Mouse (Mus musculus) midbrain, embryonic 14.5 days (tissue): ENCODE measurements around the gene Hist1h2bq. TPM values are rescaled to one million over a fixed set of nuclear protein-coding genes. Genes with fewer than 3 reads are reported as not detected.

Experiments used
- microRNA-seq: library from miRNA; unstranded; fragments of <30 nt; microRNA quantifications from one replicate; pipeline ENCODE4, GENCODE M21; 2016
- polyA plus RNA-seq: library from polyadenylated mRNA; unstranded; fragments of >200 nt; fragmentation: Nextera tagmentation; extraction: Ambion mirVana; gene quantifications from 2 replicates; pipeline ENCODE4 v1.2.1, GENCODE M21; 2014

Gene Hist1h2bq
- polyA plus RNA-seq, 1 experiment from 2014 or later: 4.5 TPM

Small RNA genes lying within 50 kb of the gene (microRNA-seq; reads per million reads assigned to microRNA genes)
- gene Gm19658 (not detected), gene Gm44346 (not detected), gene Gm44466 (not detected)

Other genes with a start within 250 kb of the Hist1h2bq start
- gene Olfr1364, start 228.4 kb downstream of the Hist1h2bq start, polyA plus RNA-seq: not detected in 2 replicates
- gene Olfr1362, start 196.2 kb downstream of the Hist1h2bq start, polyA plus RNA-seq: not detected in 2 replicates
- not detected in 2 replicates for gene Olfr11, start 167.7 kb downstream of the Hist1h2bq start, polyA plus RNA-seq
- not detected in 2 replicates for gene Olfr1361, start 146.8 kb downstream of the Hist1h2bq start, polyA plus RNA-seq
- not detected in 2 replicates for gene Olfr1360, start 132.8 kb downstream of the Hist1h2bq start, polyA plus RNA-seq
- gene Olfr1359, start 112.1 kb downstream of the Hist1h2bq start, polyA plus RNA-seq: not detected in 2 replicates
- 1.2 TPM in 1 of 2 replicates, not detected in the other for gene Hist1h2bl, start 94.1 kb downstream of the Hist1h2bq start, polyA plus RNA-seq
- gene Hist1h2ai, start 93.8 kb downstream of the Hist1h2bq start, polyA plus RNA-seq: 13.6 and 22.1 TPM in 2 replicates
- 2.9 and 6.0 TPM in 2 replicates for gene Hist1h3h, start 92.5 kb downstream of the Hist1h2bq start, polyA plus RNA-seq
- 1.1 and 1.4 TPM in 2 replicates for gene Hist1h2bm, start 88.2 kb downstream of the Hist1h2bq start, polyA plus RNA-seq
- gene Hist1h4j, start 75.1 kb downstream of the Hist1h2bq start, polyA plus RNA-seq: 0.66 TPM in 2 replicates
- 2.3 TPM in 1 of 2 replicates, not detected in the other for gene Hist1h4k, start 59.7 kb downstream of the Hist1h2bq start, polyA plus RNA-seq
- gene Hist1h2ak, start 56.4 kb downstream of the Hist1h2bq start, polyA plus RNA-seq: 2.4 and 4.4 TPM in 2 replicates
- 1.0 and 1.6 TPM in 2 replicates for gene Hist1h2bn, start 56.1 kb downstream of the Hist1h2bq start, polyA plus RNA-seq
- gene Hist1h1b, start 29.6 kb downstream of the Hist1h2bq start, polyA plus RNA-seq: 1.8 and 4.0 TPM in 2 replicates
- 49.4 and 58.4 TPM in 2 replicates for gene Hist1h3i, start 26.8 kb downstream of the Hist1h2bq start, polyA plus RNA-seq
- 3.1 TPM in 1 of 2 replicates, not detected in the other for gene Hist1h2an, start 23.0 kb downstream of the Hist1h2bq start, polyA plus RNA-seq
- gene Hist1h2bp, start 22.7 kb downstream of the Hist1h2bq start, polyA plus RNA-seq: not detected in 2 replicates
- not detected in 2 replicates for gene Hist1h2ao, start 268 bp upstream of the Hist1h2bq start, polyA plus RNA-seq
- gene Hist1h4m, start 1.5 kb upstream of the Hist1h2bq start, polyA plus RNA-seq: not detected in 2 replicates
- gene Hist1h4n, start 22.0 kb upstream of the Hist1h2bq start, polyA plus RNA-seq: 5.7 and 9.6 TPM in 2 replicates
- 613 and 855 TPM in 2 replicates for gene Hist1h2ap, start 23.3 kb upstream of the Hist1h2bq start, polyA plus RNA-seq
- 4.0 and 4.1 TPM in 2 replicates for gene Hist1h2br, start 23.5 kb upstream of the Hist1h2bq start, polyA plus RNA-seq
- 16.8 and 18.2 TPM in 2 replicates for gene Zfp184, start 134.9 kb upstream of the Hist1h2bq start, polyA plus RNA-seq
- gene Pom121l2, start 171.0 kb upstream of the Hist1h2bq start, polyA plus RNA-seq: not detected in 2 replicates
- gene Prss16, start 199.5 kb upstream of the Hist1h2bq start, polyA plus RNA-seq: not detected in 2 replicates
- gene Hist1h2ah, start 225.4 kb upstream of the Hist1h2bq start, polyA plus RNA-seq: not detected in 2 replicates
- 0.86 and 1.1 TPM in 2 replicates for gene Hist1h2bk, start 225.7 kb upstream of the Hist1h2bq start, polyA plus RNA-seq
- gene Hist1h4i, start 231.2 kb upstream of the Hist1h2bq start, polyA plus RNA-seq: 6.6 and 6.8 TPM in 2 replicates
- gene Hist1h2ag, start 232.7 kb upstream of the Hist1h2bq start, polyA plus RNA-seq: 9.4 and 11.7 TPM in 2 replicates
- 4.1 and 7.9 TPM in 2 replicates for gene Hist1h2bj, start 233.0 kb upstream of the Hist1h2bq start, polyA plus RNA-seq